Mouse (Mus musculus): ENCODE measurements around the gene Adgrl4.

GRCm38 (mm10) chr3:151566629-151567028 is 128.9 kb downstream of the Adgrl4 start:
- TF ChIP-seq CTCF (IDR thresholded peaks at IDR 0.05; ENCODE audit: control insufficient read depth, insufficient read depth, insufficient read length): no peak
- no peak for TF ChIP-seq MAX (IDR thresholded peaks at IDR 0.05)
- no peak for TF ChIP-seq USF1 (IDR thresholded peaks at IDR 0.05; ENCODE audit: low read depth)
